Mouse (Mus musculus) myocyte (in vitro differentiated cells): ENCODE results near the gene Cracr2a.

Experiments used
- CEBPB ChIP-seq: IDR thresholded peaks from 2 replicates; pipeline ENCODE4 v1.6.1; 2011; ENCODE audit warnings: mild to moderate bottlenecking, moderate library complexity; ENCODE audit not compliant: poor library complexity, insufficient read depth, severe bottlenecking
- E2F4 ChIP-seq: IDR thresholded peaks from one replicate; pipeline ENCODE4 v1.6.1; 2011; ENCODE audit warnings: mild to moderate bottlenecking, control low read depth, moderate library complexity; ENCODE audit not compliant: insufficient read depth
- MAX ChIP-seq: IDR thresholded peaks from one replicate; pipeline ENCODE4 v1.6.1; 2011; ENCODE audit warnings: low read depth, mild to moderate bottlenecking, control low read depth
- MYOD1 ChIP-seq, 3 experiments: IDR thresholded peaks; one replicate each; pipeline ENCODE4 v1.6.1; 2011; ENCODE audit warnings: control low read depth in 2 of 3, low read depth in 2 of 3, mild to moderate bottlenecking in 2 of 3, moderate library complexity in 1 of 3; ENCODE audit not compliant: insufficient read length in 2 of 3, control insufficient read depth in 1 of 3
- MYOG ChIP-seq, 3 experiments: IDR thresholded peaks; one replicate each; pipeline ENCODE4 v1.6.1; 2011; ENCODE audit warnings: control low read depth in 2 of 3, low read depth in 2 of 3, mild to moderate bottlenecking in 2 of 3; ENCODE audit not compliant: insufficient read length in 2 of 3, control insufficient read depth in 1 of 3, insufficient read depth in 1 of 3
- POLR2A ChIP-seq: IDR thresholded peaks from one replicate; pipeline ENCODE4 v1.6.1; 2011; ENCODE audit warnings: low read depth, mild to moderate bottlenecking, control low read depth, moderate library complexity; ENCODE audit not compliant: insufficient read length
- POLR2AphosphoS2 ChIP-seq: IDR thresholded peaks from one replicate; pipeline ENCODE4 v1.6.1; 2011; ENCODE audit warnings: low read depth, control low read depth; ENCODE audit not compliant: insufficient read length
- REST ChIP-seq: IDR thresholded peaks from one replicate; pipeline ENCODE4 v1.6.1; 2011; ENCODE audit warnings: mild to moderate bottlenecking, control low read depth, moderate library complexity; ENCODE audit not compliant: insufficient read depth, insufficient read length
- SRF ChIP-seq: IDR thresholded peaks from one replicate; pipeline ENCODE4 v1.6.1; 2011; ENCODE audit warnings: low read depth; ENCODE audit not compliant: control insufficient read depth, insufficient read length
- TCF12 ChIP-seq: IDR thresholded peaks from one replicate; pipeline ENCODE4 v1.6.1; 2011; ENCODE audit warnings: mild to moderate bottlenecking, control low read depth; ENCODE audit not compliant: poor library complexity, insufficient read depth, severe bottlenecking
- USF1 ChIP-seq: IDR thresholded peaks from one replicate; pipeline ENCODE4 v1.6.1; 2011; ENCODE audit warnings: low read depth, mild to moderate bottlenecking, control low read depth, moderate library complexity

DNA sequence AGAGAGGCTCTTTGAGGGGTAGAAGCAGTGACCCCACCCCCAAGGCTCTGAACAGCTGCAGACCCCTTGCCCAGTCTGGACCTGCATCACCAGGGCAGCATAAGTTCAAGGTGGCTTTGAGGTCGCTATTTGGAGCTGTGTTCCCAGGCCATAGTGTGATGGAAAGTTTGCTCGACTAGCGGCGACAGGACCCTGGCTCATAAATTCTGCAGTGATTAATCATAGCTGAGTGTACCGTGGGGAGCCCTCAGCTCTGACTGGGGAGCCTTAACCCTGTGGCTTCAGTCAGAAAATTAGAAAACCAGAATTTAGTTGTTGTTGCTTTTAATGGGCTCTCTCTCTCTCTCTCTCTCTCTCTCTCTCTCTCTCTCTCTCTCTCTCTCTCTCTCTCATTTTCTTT, 153.8 kb downstream of the Cracr2a start:
- TF ChIP-seq POLR2A (no peak), TCF12 (no peak), USF1 (no peak), MYOG (IDR thresholded peaks at IDR 0.05; ENCODE audit: control insufficient read depth in 1 of 3, insufficient read depth in 1 of 3, insufficient read length in 2 of 3, low read depth in 2 of 3) (no peak), MYOD1 (IDR thresholded peaks at IDR 0.05; ENCODE audit: control insufficient read depth in 1 of 3, insufficient read length in 2 of 3, low read depth in 2 of 3) (no peak), E2F4 (no peak), MAX (no peak), CEBPB (no peak), POLR2AphosphoS2 (no peak), SRF (no peak), REST (no peak)
